10 mouse cellular contexts compared by ENCODE assay signal in genomic region chr2:168352626-168353025, GRCm38 (mm10).
DNase-seq lines count a peak whose midpoint lies in the region; ATAC-seq and TF ChIP-seq lines count a peak whose summit lies in the region.
"Had no signal": no experiment of that assay in that cellular context is flagged by ENCODE, and none has a peak within 500 bp of the region (broad histone marks: within the 10 kb centered on the region; RNA-seq: fewer than 3 reads in every experiment).

No protein-coding gene starts in this region.

- ATAC-seq in midbrain, embryonic 14.5 days (ENCODE audit: low FRiP score, low TSS enrichment) = no peak
- no peak for ATAC-seq in midbrain, postnatal 0 days (ENCODE audit: low FRiP score)

- H3K4me1 ChIP-seq in midbrain, embryonic 14.5 days (ENCODE audit: control insufficient read depth, insufficient read depth, low read length) = peaks cover 20% of the 10 kb centered on the region
- peaks cover 8% of the 10 kb centered on the region; the same call in 1 of the 2 replicates for H3K4me1 ChIP-seq in midbrain, postnatal 0 days (ENCODE audit: insufficient read depth, low read length)

- no peak for TF ChIP-seq CTCF in midbrain, postnatal 0 days (IDR thresholded peaks at IDR 0.05)

- H3K9me3 ChIP-seq in midbrain, embryonic 14.5 days (ENCODE audit: control insufficient read depth, low read length) = no peaks in the 10 kb centered on the region
- H3K9me3 ChIP-seq in midbrain, postnatal 0 days (ENCODE audit: low read length) = no peaks in the 10 kb centered on the region
- H3K9me3 ChIP-seq: limb, embryonic 10.5 days had no signal

- H3K36me3 ChIP-seq in midbrain, embryonic 14.5 days (ENCODE audit: control insufficient read depth, insufficient read depth, low read length) = no peaks in the 10 kb centered on the region
- H3K36me3 ChIP-seq in midbrain, postnatal 0 days (ENCODE audit: insufficient read depth, low read length) = no peaks in the 10 kb centered on the region
- H3K36me3 ChIP-seq: limb, embryonic 10.5 days had no signal

- no peak overlapping the region for H3K4me3 ChIP-seq in midbrain, embryonic 14.5 days (replicated peaks; ENCODE audit: low read depth, low read length)
- H3K4me3 ChIP-seq in midbrain, postnatal 0 days (ENCODE audit: low read depth, low read length) = no peak overlapping the region
- H3K4me3 ChIP-seq: limb, embryonic 10.5 days had no signal

- 0 out of 2 replicates have a peak overlapping the region, but pooled peaks have one; percentile 8 for H3K27ac ChIP-seq in midbrain, embryonic 14.5 days (replicated peaks; ENCODE audit: low read depth, low read length)
- no peak overlapping the region for H3K27ac ChIP-seq in midbrain, postnatal 0 days (ENCODE audit: low read depth, low read length)
- H3K27ac ChIP-seq: limb, embryonic 10.5 days had no signal

- WGBS in midbrain, embryonic 14.5 days = 80% methylated on average over 5 of the region's 5 CpGs
- WGBS in midbrain, postnatal 0 days = 76% methylated on average over 5 of the region's 5 CpGs

- H3K9ac ChIP-seq in midbrain, embryonic 14.5 days (replicated peaks; ENCODE audit: low read length) = no peak overlapping the region
- H3K9ac ChIP-seq in midbrain, postnatal 0 days (replicated peaks; ENCODE audit: low read length, poor library complexity, severe bottlenecking) = no peak overlapping the region

- no peaks in the 10 kb centered on the region for H3K27me3 ChIP-seq in midbrain, embryonic 14.5 days (ENCODE audit: control insufficient read depth, insufficient read depth, low read length)
- no peaks in the 10 kb centered on the region for H3K27me3 ChIP-seq in midbrain, postnatal 0 days (ENCODE audit: insufficient read depth, low read length)

- H3K4me2 ChIP-seq in midbrain, embryonic 14.5 days (ENCODE audit: low read length) = no peak overlapping the region
- no peak overlapping the region for H3K4me2 ChIP-seq in midbrain, postnatal 0 days (ENCODE audit: low read depth, low read length, poor library complexity, severe bottlenecking)

- no peak for DNase-seq in midbrain, embryonic 14.5 days
- DNase-seq in midbrain, postnatal 0 days (ENCODE audit: low spot score) = no peak
- peak; percentile 47 to 58 for DNase-seq in frontal cortex, postnatal 14 days (ENCODE audit: low spot score in 2 of 2)
- peak; percentile 71 to 85 for DNase-seq in left cerebral cortex, adult 18-20 months (ENCODE audit: low spot score in 2 of 2)
- peak; percentile 79 for DNase-seq in telencephalon, adult 2 months (ENCODE audit: low read depth, low spot score)
- no peak for DNase-seq in kidney, adult 9 months
- DNase-seq in thymus, postnatal 4 days = no peak
- no peak for DNase-seq in embryo, embryonic 9.5 days (ENCODE audit: extremely low spot score)
- DNase-seq: thymus, postnatal 14 days had no signal

Comparison
In these comparisons a context has a peak if more than half of its experiments do, and no peak if none do; other contexts are left out.
1. DNase-seq: peak in frontal cortex, postnatal 14 days (2 of 2), left cerebral cortex, adult 18-20 months (2 of 2) and telencephalon, adult 2 months (single experiment); none in midbrain, embryonic 14.5 days (single experiment), midbrain, postnatal 0 days (single experiment), kidney, adult 9 months (single experiment), thymus, postnatal 4 days (single experiment) and embryo, embryonic 9.5 days (single experiment).